Mouse (Mus musculus): Measurements from ENCODE around the gene Col6a2. TPM values are rescaled to one million over a fixed set of nuclear protein-coding genes. Genes with fewer than 3 reads are reported as not detected.

The Col6a2 gene
- polyA plus RNA-seq, 1 experiment from 2014 or later = 17.0 TPM

- no peak for ATAC-seq (replicated peaks)
- WGBS = 77% methylated on average over 3 of the region's 3 CpGs
Observed at GRCm38 (mm10) chr10:76647390-76647789, 24.0 kb upstream of the Col6a2 start.

GRCm38 (mm10) chr10:76645686-76646085 is 22.3 kb upstream of the Col6a2 start:
- no peak overlapping the region for H3K9ac ChIP-seq
- no peaks in the 10 kb centered on the region for H3K9me3 ChIP-seq
- no peak overlapping the region for H3K27ac ChIP-seq
- 89% methylated on average over 4 of the region's 4 CpGs for WGBS
- H3K4me1 ChIP-seq = no peaks in the 10 kb centered on the region
- no peak overlapping the region for H3K4me3 ChIP-seq
- no peaks in the 10 kb centered on the region for H3K27me3 ChIP-seq (replicated peaks)
- H3K4me2 ChIP-seq = no peak overlapping the region
- no peak for ATAC-seq (replicated peaks)
- no peaks in the 10 kb centered on the region for H3K36me3 ChIP-seq (replicated peaks)

More at GRCm38 (mm10) chr10:76647390-76647789, 24.0 kb upstream of the Col6a2 start:
- Histone ChIP-seq H3K4me1 (no peaks in the 10 kb centered on the region), H3K27me3 (replicated peaks) (no peaks in the 10 kb centered on the region), H3K9me3 (no peaks in the 10 kb centered on the region), H3K36me3 (replicated peaks) (no peaks in the 10 kb centered on the region), H3K4me3 (no peak overlapping the region), H3K9ac (no peak overlapping the region), H3K27ac (no peak overlapping the region), H3K4me2 (no peak overlapping the region)

- no peaks in the 10 kb centered on the region for H3K27me3 ChIP-seq (replicated peaks)
- H3K4me1 ChIP-seq = no peaks in the 10 kb centered on the region
- no peaks in the 10 kb centered on the region for H3K9me3 ChIP-seq
- H3K9ac ChIP-seq = no peak overlapping the region
- H3K4me3 ChIP-seq = no peak overlapping the region
- no peak for ATAC-seq (replicated peaks)
- no peak overlapping the region for H3K4me2 ChIP-seq
- no peak overlapping the region for H3K27ac ChIP-seq
- no peaks in the 10 kb centered on the region for H3K36me3 ChIP-seq (replicated peaks)
Observed at GRCm38 (mm10) chr10:76645066-76645465, 21.6 kb upstream of the Col6a2 start.

- no peaks in the 10 kb centered on the region for H3K36me3 ChIP-seq (replicated peaks)
- no peak overlapping the region for H3K4me3 ChIP-seq
- no peaks in the 10 kb centered on the region for H3K27me3 ChIP-seq (replicated peaks)
- no peak overlapping the region for H3K9ac ChIP-seq
- no peak overlapping the region for H3K27ac ChIP-seq
- no peaks in the 10 kb centered on the region for H3K4me1 ChIP-seq
- no peaks in the 10 kb centered on the region for H3K9me3 ChIP-seq
- WGBS = 88% methylated on average over 4 of the region's 4 CpGs
- no peak overlapping the region for H3K4me2 ChIP-seq
- ATAC-seq (replicated peaks) = no peak
Observed at GRCm38 (mm10) chr10:76643999-76644398, 20.6 kb upstream of the Col6a2 start.

GRCm38 (mm10) chr10:76643446-76643845 is 20.0 kb upstream of the Col6a2 start:
- ATAC-seq (replicated peaks) = no peak
- H3K4me1 ChIP-seq = no peaks in the 10 kb centered on the region
- 88% methylated on average over 9 of the region's 9 CpGs for WGBS
- H3K36me3 ChIP-seq (replicated peaks) = no peaks in the 10 kb centered on the region
- no peaks in the 10 kb centered on the region for H3K27me3 ChIP-seq (replicated peaks)
- H3K4me2 ChIP-seq = no peak overlapping the region
- H3K9ac ChIP-seq = no peak overlapping the region
- no peaks in the 10 kb centered on the region for H3K9me3 ChIP-seq
- no peak overlapping the region for H3K4me3 ChIP-seq
- no peak overlapping the region for H3K27ac ChIP-seq

GRCm38 (mm10) chr10:76642628-76643434 is 19.4 kb upstream of the Col6a2 start:
- no peaks in the 10 kb centered on the region for H3K9me3 ChIP-seq
- no peak overlapping the region for H3K27ac ChIP-seq
- no peak for ATAC-seq (replicated peaks)
- no peak overlapping the region for H3K4me2 ChIP-seq
- no peak overlapping the region for H3K9ac ChIP-seq
- H3K4me3 ChIP-seq = no peak overlapping the region
- WGBS = 81% methylated on average over 9 of the region's 9 CpGs
- H3K27me3 ChIP-seq (replicated peaks) = no peaks in the 10 kb centered on the region
- H3K4me1 ChIP-seq = no peaks in the 10 kb centered on the region
- H3K36me3 ChIP-seq (replicated peaks) = no peaks in the 10 kb centered on the region

- no peak for ATAC-seq (replicated peaks)
- H3K4me1 ChIP-seq = no peaks in the 10 kb centered on the region
- H3K27ac ChIP-seq = no peak overlapping the region
- H3K9me3 ChIP-seq = no peaks in the 10 kb centered on the region
- no peak overlapping the region for H3K9ac ChIP-seq
- H3K36me3 ChIP-seq (replicated peaks) = no peaks in the 10 kb centered on the region
- no peak overlapping the region for H3K4me3 ChIP-seq
- no peaks in the 10 kb centered on the region for H3K27me3 ChIP-seq (replicated peaks)
- no peak overlapping the region for H3K4me2 ChIP-seq
- WGBS = 83% methylated on average over 13 of the region's 13 CpGs
Observed at GRCm38 (mm10) chr10:76641894-76642627, 18.6 kb upstream of the Col6a2 start.

- no peak for ATAC-seq (replicated peaks)
- H3K4me2 ChIP-seq = no peak overlapping the region
- no peak overlapping the region for H3K27ac ChIP-seq
- H3K36me3 ChIP-seq (replicated peaks) = no peaks in the 10 kb centered on the region
- H3K9ac ChIP-seq = no peak overlapping the region
- H3K4me1 ChIP-seq = no peaks in the 10 kb centered on the region
- H3K27me3 ChIP-seq (replicated peaks) = no peaks in the 10 kb centered on the region
- H3K9me3 ChIP-seq = no peaks in the 10 kb centered on the region
- no peak overlapping the region for H3K4me3 ChIP-seq
- 93% methylated on average over 2 of the region's 2 CpGs for WGBS
Observed at GRCm38 (mm10) chr10:76639952-76640351, 16.5 kb upstream of the Col6a2 start.

- H3K36me3 ChIP-seq (replicated peaks) = no peaks in the 10 kb centered on the region
- ATAC-seq (replicated peaks) = no peak
- no peaks in the 10 kb centered on the region for H3K4me1 ChIP-seq
- H3K4me3 ChIP-seq = no peak overlapping the region
- H3K27me3 ChIP-seq (replicated peaks) = no peaks in the 10 kb centered on the region
- H3K9ac ChIP-seq = no peak overlapping the region
- 86% methylated on average over 4 of the region's 4 CpGs for WGBS
- no peak overlapping the region for H3K4me2 ChIP-seq
- no peak overlapping the region for H3K27ac ChIP-seq
- H3K9me3 ChIP-seq = no peaks in the 10 kb centered on the region
Observed at GRCm38 (mm10) chr10:76636601-76637000, 13.2 kb upstream of the Col6a2 start.

- H3K27me3 ChIP-seq (replicated peaks) = no peaks in the 10 kb centered on the region
- H3K27ac ChIP-seq = no peak overlapping the region
- H3K36me3 ChIP-seq (replicated peaks) = no peaks in the 10 kb centered on the region
- no peak overlapping the region for H3K4me3 ChIP-seq
- H3K9me3 ChIP-seq = no peaks in the 10 kb centered on the region
- no peak overlapping the region for H3K4me2 ChIP-seq
- 83% methylated on average over 3 of the region's 3 CpGs for WGBS
- no peak for ATAC-seq (replicated peaks)
- H3K9ac ChIP-seq = no peak overlapping the region
- H3K4me1 ChIP-seq = no peaks in the 10 kb centered on the region
Observed at GRCm38 (mm10) chr10:76636026-76636425, 12.6 kb upstream of the Col6a2 start.

- no peaks in the 10 kb centered on the region for H3K27me3 ChIP-seq (replicated peaks)
- no peaks in the 10 kb centered on the region for H3K4me1 ChIP-seq
- H3K9ac ChIP-seq = no peak overlapping the region
- no peaks in the 10 kb centered on the region for H3K9me3 ChIP-seq
- WGBS = 86% methylated on average over 5 of the region's 5 CpGs
- no peaks in the 10 kb centered on the region for H3K36me3 ChIP-seq (replicated peaks)
- no peak for ATAC-seq (replicated peaks)
- no peak overlapping the region for H3K4me2 ChIP-seq
- no peak overlapping the region for H3K4me3 ChIP-seq
- H3K27ac ChIP-seq = no peak overlapping the region
Observed at GRCm38 (mm10) chr10:76634584-76634983, 11.2 kb upstream of the Col6a2 start.

GRCm38 (mm10) chr10:76634094-76634571 is 10.7 kb upstream of the Col6a2 start:
- no peak overlapping the region for H3K27ac ChIP-seq
- no peak for ATAC-seq (replicated peaks)
- no peaks in the 10 kb centered on the region for H3K9me3 ChIP-seq
- H3K4me2 ChIP-seq = no peak overlapping the region
- 58% methylated on average over 7 of the region's 7 CpGs for WGBS
- H3K4me1 ChIP-seq = no peaks in the 10 kb centered on the region
- no peaks in the 10 kb centered on the region for H3K36me3 ChIP-seq (replicated peaks)
- no peak overlapping the region for H3K9ac ChIP-seq
- no peak overlapping the region for H3K4me3 ChIP-seq
- H3K27me3 ChIP-seq (replicated peaks) = no peaks in the 10 kb centered on the region
